Mouse (Mus musculus) hindbrain, postnatal 0 days (tissue): ENCODE measurements at regions not wholly inside any gene's neighbourhood (a gene's known extent, or its start where the extent isn't known, plus 50 kb on each side); places are given as distances from the start of the nearest gene placed in this dataset.

ENCODE experiments used
- ATAC-seq: fragments of 200-750 bp; cut with Nextera tagmentation; 2 replicates; pipeline ENCODE4 v1.8.0; 2017; ENCODE audit warnings: mild to moderate bottlenecking, moderate TSS enrichment, moderate library complexity
- DNase-seq: peaks from one replicate; pipeline ENCODE4 v3.0.0-alpha.2; 2015; ENCODE audit warnings: low spot score
- H3K27ac ChIP-seq: fragments of 300-500 bp; sonication (generic); 2 replicates; pipeline ENCODE4 v1.5.1; 2014; ENCODE audit warnings: mild to moderate bottlenecking
- H3K27me3 ChIP-seq: fragments of 300-500 bp; sonication (generic); 2 replicates; pipeline ENCODE4 v1.6.1; 2014; ENCODE audit warnings: low read length, mixed read lengths; ENCODE audit not compliant: insufficient read depth
- H3K36me3 ChIP-seq: fragments of 300-500 bp; sonication (generic); 2 replicates; pipeline ENCODE4 v1.6.1; 2014; ENCODE audit warnings: low read length, mixed read lengths; ENCODE audit not compliant: insufficient read depth
- H3K4me1 ChIP-seq: fragments of 300-500 bp; sonication (generic); 2 replicates; pipeline ENCODE4 v1.6.1; 2014; ENCODE audit warnings: antibody characterized with exemption, low read length, mixed read lengths; ENCODE audit not compliant: insufficient read depth
- H3K4me2 ChIP-seq: fragments of 300-500 bp; sonication (generic); 2 replicates; pipeline ENCODE4 v1.6.1; 2014; ENCODE audit warnings: low read depth, mild to moderate bottlenecking, low read length, moderate library complexity, mixed read lengths
- H3K4me3 ChIP-seq: fragments of 300-500 bp; sonication (generic); 2 replicates; pipeline ENCODE4 v1.5.1; 2014; ENCODE audit warnings: low read length
- H3K9ac ChIP-seq: fragments of 300-500 bp; sonication (generic); replicated peaks from 2 replicates; pipeline ENCODE4 v1.6.1; 2014; ENCODE audit warnings: mild to moderate bottlenecking, low read length, moderate library complexity, mixed read lengths
- H3K9me3 ChIP-seq: fragments of 300-500 bp; sonication (generic); 2 replicates; pipeline ENCODE4 v1.6.1; 2016; ENCODE audit warnings: low read length, mixed read lengths
- CTCF ChIP-seq: IDR thresholded peaks from 2 replicates; pipeline ENCODE4 v1.5.1; 2016; ENCODE audit warnings: antibody characterized with exemption, control low read depth, low read depth
- WGBS: fragments of 180-500 bp; shearing (Covaris S2); extraction: QIAGEN DNeasy Blood & Tissue Kit; methylation state at CpG from one replicate; pipeline ENCODE4 v1.1.7; 2014; 5-methylcytosine and 5-hydroxymethylcytosine counted together

- no peak for TF ChIP-seq CTCF
- no peaks in the 10 kb centered on the region for H3K27me3 ChIP-seq
- no peaks in the 10 kb centered on the region for H3K4me1 ChIP-seq
- DNase-seq (no peak), ATAC-seq (no peak)
- WGBS: 92% methylated on average over 1 of the region's 1 CpGs
- no peak overlapping the region for H3K9ac ChIP-seq
- no peak overlapping the region for H3K27ac ChIP-seq
- H3K4me2 ChIP-seq: no peak overlapping the region
- no peaks in the 10 kb centered on the region for H3K9me3 ChIP-seq
- no peaks in the 10 kb centered on the region for H3K36me3 ChIP-seq
- no peak overlapping the region for H3K4me3 ChIP-seq
Measured at GRCm38 (mm10) chr14:81456396-81456795, 1472.5 kb downstream of the Olfm4 start.

GRCm38 (mm10) chr14:81479261-81479660, 1495.4 kb downstream of the Olfm4 start:
- Histone ChIP-seq H3K9ac (no peak overlapping the region), H3K27ac (no peak overlapping the region), H3K27me3 (no peaks in the 10 kb centered on the region), H3K9me3 (no peaks in the 10 kb centered on the region), H3K4me3 (no peak overlapping the region), H3K4me2 (no peak overlapping the region), H3K36me3 (no peaks in the 10 kb centered on the region), H3K4me1 (no peaks in the 10 kb centered on the region)
- no peak for TF ChIP-seq CTCF
- no peak for ATAC-seq
- WGBS: 60% methylated on average over 1 of the region's 1 CpGs
- no peak for DNase-seq

- Histone ChIP-seq H3K27ac (no peak overlapping the region), H3K27me3 (no peaks in the 10 kb centered on the region), H3K36me3 (no peaks in the 10 kb centered on the region), H3K4me3 (no peak overlapping the region), H3K4me1 (no peaks in the 10 kb centered on the region), H3K4me2 (no peak overlapping the region), H3K9me3 (peaks cover 11% of the 10 kb centered on the region; the same call in 1 of the 2 replicates), H3K9ac (no peak overlapping the region)
- WGBS: 44% methylated on average over 1 of the region's 1 CpGs
- TF ChIP-seq CTCF: no peak
- ATAC-seq: peak; percentile 78
- DNase-seq: peak; percentile 71
Measured at GRCm38 (mm10) chr14:81483594-81483993, 1499.7 kb downstream of the Olfm4 start.

- DNase-seq: no peak
- H3K4me2 ChIP-seq: no peak overlapping the region
- H3K4me1 ChIP-seq: no peaks in the 10 kb centered on the region
- 96% methylated on average over 1 of the region's 1 CpGs for WGBS
- H3K36me3 ChIP-seq: no peaks in the 10 kb centered on the region
- H3K4me3 ChIP-seq: no peak overlapping the region
- H3K27ac ChIP-seq: no peak overlapping the region
- H3K9me3 ChIP-seq: 0 out of 2 replicates have a peak, but pooled peaks cover 3% of the 10 kb centered on the region
- ATAC-seq: no peak
- H3K27me3 ChIP-seq: no peaks in the 10 kb centered on the region
- TF ChIP-seq CTCF: no peak
- H3K9ac ChIP-seq: no peak overlapping the region
Measured at GRCm38 (mm10) chr14:81508934-81509333, 1525.1 kb downstream of the Olfm4 start.
